Mouse (Mus musculus): ENCODE data around the gene Gm11037.
A peak's percentile ranks its signal among the peaks of the same experiment; 100 is the strongest.

Gm11037 gene

DNA sequence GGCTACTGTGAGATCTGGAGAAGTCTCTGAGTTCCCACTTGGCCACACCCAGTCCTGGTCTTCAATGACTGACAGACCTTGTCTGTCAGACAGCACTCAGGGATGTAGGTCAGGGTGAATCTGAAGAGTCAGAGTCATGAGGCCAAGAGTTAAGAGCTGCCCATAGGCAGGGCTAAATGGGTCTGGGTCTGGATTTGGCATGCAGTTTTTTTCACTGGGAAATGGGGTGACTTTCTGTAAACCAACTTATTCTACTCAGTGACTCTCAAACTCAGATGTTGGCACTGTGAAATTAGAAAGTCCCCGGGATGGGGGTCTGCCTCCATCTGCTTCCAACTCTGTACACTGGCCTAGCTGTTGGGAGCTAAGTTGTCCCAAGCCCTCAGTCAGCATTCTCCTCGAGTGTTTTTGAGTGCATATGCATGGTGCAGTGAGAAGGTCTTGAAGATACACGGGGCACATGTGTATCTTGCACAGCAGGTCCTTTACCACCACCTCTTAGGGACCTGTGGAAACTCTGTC is 4.6 kb upstream of the Gm11037 start:
- no peak for DNase-seq (ENCODE audit: low read depth, low spot score)

GRCm38 (mm10) chr2:131129836-131130235 is 3.5 kb upstream of the Gm11037 start:
- no peak for DNase-seq (ENCODE audit: low read depth, low spot score)

- DNase-seq (ENCODE audit: low read depth, low spot score) = no peak
Measured at GRCm38 (mm10) chr2:131130849-131131248, 2.4 kb upstream of the Gm11037 start.

- no peak for DNase-seq (ENCODE audit: low read depth, low spot score)
Measured at GRCm38 (mm10) chr2:131132111-131132888, 997 bp upstream of the Gm11037 start.

DNA sequence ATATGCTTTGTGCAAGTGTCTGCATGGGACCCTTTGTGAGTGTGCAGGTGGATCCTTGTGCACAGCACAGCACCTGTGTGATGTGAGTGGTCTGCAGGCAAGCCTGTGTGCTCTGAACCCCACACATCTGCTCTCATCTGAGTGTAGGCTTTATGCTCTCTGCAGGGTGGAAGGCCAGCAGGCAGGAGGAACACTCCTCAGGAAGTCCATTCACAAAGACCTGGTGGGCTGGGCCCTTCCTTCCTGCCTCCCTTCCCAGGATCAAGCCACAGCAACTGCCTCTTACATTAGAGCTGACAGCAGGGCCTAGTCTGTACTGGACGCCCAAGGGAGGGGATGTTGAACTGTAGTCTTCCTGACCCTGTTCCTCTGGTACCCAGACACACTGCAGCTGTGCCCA is 1.1 kb downstream of the Gm11037 start:
- no peak for DNase-seq (ENCODE audit: low read depth, low spot score)

DNA sequence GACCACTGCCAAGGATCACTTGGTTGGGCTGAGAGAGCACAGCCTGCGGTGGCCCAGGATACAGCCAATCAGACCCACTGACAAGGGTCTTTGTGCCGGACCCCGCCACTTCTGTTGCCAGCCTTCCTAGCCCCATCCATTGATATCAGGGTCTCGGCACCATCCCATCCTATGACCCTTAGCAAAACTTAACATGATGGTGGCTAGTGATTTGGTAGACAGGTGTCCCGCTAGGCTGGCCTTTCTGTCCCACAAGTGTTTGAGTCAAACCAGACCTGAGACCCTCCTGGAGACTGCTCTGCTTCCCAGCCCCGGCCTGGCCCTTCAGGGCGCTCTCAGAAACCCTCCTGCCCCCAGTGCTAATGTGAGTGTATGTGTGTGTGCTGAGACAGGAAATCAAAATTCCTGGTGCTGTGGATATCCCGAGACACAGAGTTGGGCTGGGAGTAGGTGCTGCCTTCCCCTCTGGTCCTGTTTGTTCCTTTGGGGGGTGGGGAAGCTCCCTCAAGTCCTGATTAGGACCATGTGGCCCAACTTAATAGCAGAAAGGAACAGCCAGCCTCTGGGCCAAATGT is 1.6 kb downstream of the Gm11037 start:
- no peak for DNase-seq (ENCODE audit: low read depth, low spot score)

DNA sequence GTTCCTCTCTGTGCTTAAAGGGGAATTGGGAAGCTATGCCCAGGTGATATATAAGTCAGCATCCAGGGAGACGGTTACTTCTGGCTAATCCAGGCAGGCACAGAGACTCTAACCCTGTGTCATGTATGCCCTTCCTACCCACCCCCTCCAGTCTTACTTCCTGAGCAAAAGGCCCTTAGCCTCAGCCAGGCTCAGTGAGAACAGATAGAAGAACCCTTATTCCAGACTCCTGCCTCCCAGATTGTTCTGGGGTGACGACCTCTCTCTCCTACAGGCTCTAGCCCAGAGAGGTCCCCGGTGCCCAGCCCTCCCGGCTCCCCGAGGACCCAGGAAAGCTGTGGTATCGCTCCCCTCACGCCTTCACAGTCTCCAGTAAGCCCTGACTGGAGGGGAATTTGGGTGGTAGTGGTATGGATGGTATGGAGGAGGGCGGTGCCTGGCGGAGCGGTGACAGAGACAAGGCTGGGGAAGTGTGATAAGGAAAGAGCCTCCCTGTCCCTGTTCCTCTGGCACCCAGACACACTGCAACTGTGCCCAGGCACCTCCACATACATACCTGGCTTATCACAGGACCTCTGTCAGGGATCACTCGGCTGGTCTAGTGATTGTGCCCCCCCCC is 2.3 kb downstream of the Gm11037 start:
- no peak for DNase-seq (ENCODE audit: low read depth, low spot score)

GRCm38 (mm10) chr2:131138296-131138695 is 5.0 kb downstream of the Gm11037 start:
- no peak for DNase-seq (ENCODE audit: low read depth, low spot score)

GRCm38 (mm10) chr2:131138760-131139159 is 5.5 kb downstream of the Gm11037 start:
- DNase-seq (ENCODE audit: low read depth, low spot score) = no peak

- DNase-seq (ENCODE audit: low read depth, low spot score) = no peak
Measured at GRCm38 (mm10) chr2:131139287-131139686, 6.0 kb downstream of the Gm11037 start.

- DNase-seq (ENCODE audit: low read depth, low spot score) = no peak
Measured at GRCm38 (mm10) chr2:131139886-131140532, 6.7 kb downstream of the Gm11037 start.

- DNase-seq (ENCODE audit: low read depth, low spot score) = no peak
Measured at GRCm38 (mm10) chr2:131140533-131140905, 7.2 kb downstream of the Gm11037 start.

DNA sequence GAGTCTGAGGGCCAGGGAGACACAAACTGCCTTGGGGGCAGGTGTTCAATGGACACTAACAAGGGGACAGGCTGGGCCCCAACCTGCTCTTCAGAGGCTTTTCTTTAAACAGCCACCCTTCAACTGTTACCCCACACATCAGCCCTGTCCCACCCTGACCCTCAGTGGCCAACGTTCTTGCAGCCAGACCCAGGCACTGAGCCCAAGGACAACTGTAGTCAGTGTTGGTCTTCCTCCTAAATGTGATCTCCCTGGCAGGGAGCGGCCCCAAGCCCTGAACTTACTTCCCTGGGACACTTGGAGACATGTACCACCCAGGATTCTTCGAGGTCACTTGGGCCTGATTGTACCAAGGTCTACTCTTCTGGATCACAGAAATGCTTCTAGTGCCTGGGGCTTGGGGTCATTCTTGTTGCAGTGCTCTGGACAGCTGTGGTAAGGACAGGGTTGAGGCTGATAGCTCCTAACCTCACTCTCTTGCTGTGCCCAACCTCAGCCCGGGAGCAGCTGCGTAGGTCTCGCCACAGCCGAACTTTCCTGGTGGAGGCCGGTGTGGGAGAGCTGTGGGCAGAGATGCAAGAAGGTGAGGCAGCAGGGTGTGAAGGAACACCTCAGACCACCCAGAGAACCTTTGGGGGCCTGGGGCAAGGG is 8.2 kb downstream of the Gm11037 start:
- no peak for DNase-seq (ENCODE audit: low read depth, low spot score)

DNA sequence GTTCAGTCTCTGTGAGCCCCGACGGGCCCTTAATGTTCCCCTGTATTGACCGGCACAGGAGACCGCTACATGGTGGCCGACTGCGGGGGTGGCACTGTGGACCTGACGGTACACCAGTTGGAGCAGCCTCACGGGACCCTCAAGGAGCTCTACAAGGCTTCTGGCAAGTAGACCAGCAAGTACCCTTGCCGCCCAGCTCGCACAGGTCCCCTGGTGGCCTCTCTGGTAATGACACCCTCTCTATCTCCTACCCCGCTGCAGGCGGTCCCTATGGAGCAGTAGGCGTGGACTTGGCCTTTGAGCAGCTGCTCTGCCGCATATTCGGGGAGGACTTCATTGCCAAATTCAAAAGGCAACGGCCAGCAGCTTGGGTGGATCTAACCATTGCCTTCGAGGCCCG is 9.3 kb downstream of the Gm11037 start:
- peak; percentile 53 for DNase-seq (ENCODE audit: low read depth, low spot score)

- no peak for DNase-seq (ENCODE audit: low read depth, low spot score)
Measured at GRCm38 (mm10) chr2:131143007-131143780, 9.9 kb downstream of the Gm11037 start.

DNA sequence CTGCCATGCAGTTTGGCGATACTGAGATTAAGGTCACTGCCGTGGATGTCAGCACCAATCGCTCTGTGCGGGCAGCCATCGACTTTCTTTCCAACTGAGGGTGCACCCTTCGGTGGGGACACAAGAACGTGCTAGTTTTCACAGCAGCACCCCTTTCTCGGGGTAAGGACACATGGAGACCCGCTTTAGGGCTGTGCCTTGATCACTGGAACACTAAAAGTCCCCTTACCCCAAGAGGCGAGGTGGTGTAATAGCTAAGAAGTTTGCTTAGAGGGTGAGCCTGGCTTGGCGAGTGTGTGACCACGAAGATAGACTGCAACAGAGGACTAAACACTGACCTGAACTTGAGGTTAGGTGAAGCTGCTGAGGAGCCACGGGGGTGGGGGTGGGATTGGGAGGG is 11.8 kb downstream of the Gm11037 start:
- DNase-seq (ENCODE audit: low read depth, low spot score) = no peak

DNA sequence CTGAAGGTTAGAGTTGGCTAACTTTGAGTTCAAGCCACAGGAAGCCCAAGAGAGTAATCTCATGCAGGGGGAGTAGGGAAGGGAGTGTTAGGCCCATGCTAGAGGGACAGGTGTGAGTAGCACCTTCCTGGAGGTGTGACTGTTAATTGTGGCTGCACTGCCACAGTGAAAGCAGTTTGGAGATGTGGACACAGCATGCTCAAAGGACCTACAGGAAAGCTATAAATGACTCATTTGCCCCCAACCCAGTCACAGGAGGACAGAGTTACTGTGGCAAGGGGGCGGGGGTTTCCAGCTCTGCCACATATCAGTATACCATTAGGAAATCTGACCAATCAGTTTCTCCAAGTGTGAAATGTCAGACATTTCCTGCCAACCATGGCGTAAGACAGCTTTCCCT is 12.2 kb downstream of the Gm11037 start:
- DNase-seq (ENCODE audit: low read depth, low spot score) = no peak

- peak; percentile 60 for DNase-seq (ENCODE audit: low read depth, low spot score)
Measured at GRCm38 (mm10) chr2:131146193-131147042, 13.1 kb downstream of the Gm11037 start.

DNA sequence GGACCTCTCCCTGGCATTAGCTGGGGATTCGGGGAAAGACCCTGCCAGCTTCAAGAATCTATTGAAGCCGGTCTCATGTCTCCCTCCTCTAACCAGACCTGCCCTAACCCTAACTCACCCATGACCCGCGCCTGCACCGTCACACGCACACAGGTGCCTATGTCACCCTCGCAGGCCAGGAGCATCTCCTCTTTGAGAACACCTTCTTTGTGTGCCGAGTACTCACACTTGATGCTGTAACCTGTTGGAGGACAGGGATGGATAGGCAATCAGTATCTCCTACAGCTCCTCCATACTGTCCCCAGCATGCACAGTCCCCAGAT is 13.7 kb downstream of the Gm11037 start:
- DNase-seq (ENCODE audit: low read depth, low spot score) = no peak

Measured in brain, adult 2 months (tissue).